Mouse (Mus musculus) left cerebral cortex, adult 2 months (tissue): ENCODE data around the gene Agap2. TPM values are rescaled to one million over a fixed set of nuclear protein-coding genes. Genes with fewer than 3 reads are reported as not detected.
"Not testable (repeated sequence)": the region's sequence is repeated elsewhere in the genome, so short reads cannot be mapped to it uniquely, and the experiment has no call there.

Experiments
- DNase-seq, 2 experiments: peaks; one replicate each; pipeline ENCODE4 v3.0.0; 2021 to 2022; ENCODE audit warnings: low spot score in 2 of 2, mixed read lengths in 1 of 2; ENCODE audit errors: extremely low spot score in 1 of 2
- H3K27ac ChIP-seq: fragments of 200-600 bp; 2 replicates; pipeline ENCODE4 v1.8.1; 2022
- H3K4me3 ChIP-seq: fragments of 200-600 bp; 2 replicates; pipeline ENCODE4 v1.8.1; 2022
- CTCF ChIP-seq: fragments of 200-600 bp; IDR thresholded peaks from 2 replicates; pipeline ENCODE4 v1.8.1; 2022; ENCODE audit warnings: antibody characterized with exemption, mild to moderate bottlenecking, moderate library complexity
- intact Hi-C: fragments of 180-260 bp; cut with DNase I; formaldehyde crosslinking; loops from one replicate; pipeline ENCODE4 v1.15.1; 2025
- total RNA-seq, 2 experiments: library from RNA; stranded (reverse); gene quantifications; 2 replicates each; pipeline ENCODE4 v1.2.3; 2021

The Agap2 gene
- total RNA-seq, 2 experiments from 2014 or later: 627 to 694 TPM

DNA sequence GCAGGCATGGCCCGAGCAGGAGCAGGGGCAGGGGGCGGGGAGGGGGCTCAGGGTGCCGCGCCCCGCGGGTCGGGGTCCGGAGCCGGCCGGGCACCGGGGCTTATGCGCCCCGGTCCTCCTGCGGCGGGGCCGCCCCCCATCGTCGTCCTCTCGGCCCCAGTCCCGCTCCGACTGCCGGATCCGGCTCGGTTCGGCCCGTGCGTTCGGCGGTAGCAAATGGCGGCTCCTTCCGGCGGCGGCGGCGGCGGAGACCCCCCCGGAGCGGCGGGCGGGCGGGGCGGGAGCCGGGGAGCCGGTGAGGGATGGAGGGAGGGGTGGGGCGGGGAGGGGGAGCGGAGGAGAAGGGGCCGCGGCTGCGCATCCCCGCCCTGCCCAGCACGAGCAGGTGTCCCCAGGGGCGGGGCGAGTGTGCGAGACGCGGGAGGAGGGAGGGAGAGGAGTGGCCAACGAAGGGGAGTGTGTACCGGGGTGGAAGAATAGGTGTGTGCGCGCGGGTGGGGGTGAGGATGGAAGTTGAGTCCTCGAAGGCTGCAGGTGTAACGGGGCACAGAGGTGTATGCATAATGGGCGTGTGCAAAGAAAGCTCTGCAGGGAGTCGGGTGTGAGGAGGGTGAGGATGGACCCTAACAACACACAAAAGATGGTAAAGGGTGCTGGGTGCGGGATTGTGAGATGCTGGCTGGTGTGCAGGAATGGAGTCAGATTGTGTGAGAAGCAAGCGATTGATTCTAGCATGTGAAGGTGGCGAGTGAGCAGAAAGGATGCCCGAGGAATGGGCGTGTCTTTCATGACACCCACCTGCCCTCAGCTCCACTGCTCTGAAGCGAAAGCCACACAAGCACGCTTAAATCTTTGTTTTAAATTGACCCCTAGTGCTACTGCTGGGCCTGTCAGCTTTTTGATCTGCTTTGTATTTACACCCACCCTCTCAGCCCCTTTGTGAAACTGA, 14.8 kb upstream of the Agap2 start, which contains the start of gene March9:
Gene March9 (minus strand): TSS at position 217 of the 949 bp plus-strand sequence.
- Histone ChIP-seq H3K4me3 (peak within 1 kb of the TSS; percentile 64), H3K27ac (peak within 1 kb of the TSS; percentile 70)
- TF ChIP-seq CTCF: no peak
- intact Hi-C loops: loop anchor here (5.0 kb wide), 1 partner anchor 562 kb away; the partner anchor contains the start of gene Lrp1
- DNase-seq: peak; percentile 69 to 82

GRCm38 (mm10) chr10:127061085-127061484, 14.0 kb upstream of the Agap2 start:
- no peak for DNase-seq
- Histone ChIP-seq H3K27ac (peak overlapping the region; percentile 70; the same call in 1 of the 2 replicates), H3K4me3 (no peak overlapping the region)

DNA sequence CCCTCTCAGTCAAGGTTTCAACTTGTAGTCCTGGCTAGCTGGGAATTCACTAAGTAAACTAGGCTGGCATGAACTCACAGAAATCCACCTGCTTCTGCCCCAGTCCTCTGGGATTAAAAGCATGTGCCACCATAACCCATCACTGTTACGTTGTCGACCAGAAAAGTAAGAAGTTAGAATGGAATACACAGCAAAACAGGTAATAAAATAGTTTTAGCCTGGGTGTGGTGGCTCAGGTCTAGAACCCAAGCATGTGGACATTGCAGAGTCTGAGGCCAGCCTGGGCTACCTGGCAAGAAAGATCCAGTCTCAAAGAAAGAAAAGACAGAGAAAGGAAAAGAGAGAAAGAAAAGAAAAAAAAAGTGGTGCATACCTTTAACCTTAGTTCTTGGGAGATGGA, 13.6 kb upstream of the Agap2 start:
- TF ChIP-seq CTCF: no peak
- intact Hi-C loops: loop anchor here (5.0 kb wide), 1 partner anchor 561 kb away; the partner anchor contains the start of gene Lrp1
- no peak for DNase-seq
- Histone ChIP-seq H3K4me3 (no peak overlapping the region), H3K27ac (no peak overlapping the region)

More at GRCm38 (mm10) chr10:127061085-127061484, 14.0 kb upstream of the Agap2 start:
- TF ChIP-seq CTCF: no peak
- intact Hi-C loops: loop anchor here (5.0 kb wide), 1 partner anchor 561 kb away; the partner anchor contains the start of gene Lrp1

DNA sequence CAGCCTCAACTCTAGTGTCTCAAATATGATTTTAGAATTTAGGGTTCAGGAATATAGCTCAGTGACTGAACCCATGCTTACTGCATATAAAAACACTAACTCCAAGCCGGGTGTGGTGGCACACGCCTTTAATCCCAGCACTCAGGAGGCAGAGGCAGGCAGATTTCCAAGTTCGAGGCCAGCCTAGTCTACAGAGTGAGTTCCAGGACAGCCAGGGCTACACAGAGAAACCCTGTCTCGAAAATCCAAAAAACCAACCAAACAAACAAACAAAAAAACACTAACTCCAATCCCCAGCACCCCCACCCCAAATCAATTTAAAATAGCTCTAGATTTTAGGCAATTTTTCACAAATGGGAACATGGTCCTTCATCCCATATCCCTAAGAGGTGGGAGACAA, 13.0 kb upstream of the Agap2 start:
- DNase-seq, H3K27ac ChIP-seq, H3K4me3 ChIP-seq: not testable (repeated sequence)
- intact Hi-C loops: loop anchor here (5.0 kb wide), 1 partner anchor 560 kb away; the partner anchor contains the start of gene Lrp1

DNA sequence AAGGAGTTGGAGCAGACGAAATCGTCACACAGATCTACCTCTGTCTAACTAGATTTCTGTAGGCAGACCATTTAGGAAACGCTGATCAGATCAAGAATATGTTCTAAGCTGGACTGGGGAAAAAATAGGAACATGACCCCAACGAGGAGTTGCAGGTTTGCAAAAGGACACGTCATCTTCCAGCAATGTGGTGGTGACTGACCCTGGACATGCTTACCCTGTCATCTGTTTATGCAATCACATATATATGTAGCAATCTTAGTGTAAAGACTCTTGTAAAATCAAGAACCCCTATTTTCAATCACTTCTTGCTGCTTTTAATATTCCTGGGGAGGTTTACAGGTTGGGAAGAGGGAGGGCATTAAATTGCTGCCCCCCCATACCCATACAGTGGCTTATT, 12.6 kb upstream of the Agap2 start:
- TF ChIP-seq CTCF: no peak
- intact Hi-C loops: loop anchor here (5.0 kb wide), 1 partner anchor 560 kb away; the partner anchor contains the start of gene Lrp1
- Histone ChIP-seq H3K4me3 (no peak overlapping the region), H3K27ac (peak overlapping the region; percentile 87)
- DNase-seq: no peak

- intact Hi-C loops: loop anchor here (5.0 kb wide), 1 partner anchor 559 kb away; the partner anchor contains the start of gene Lrp1
- Histone ChIP-seq H3K4me3 (peak within 1 kb of the TSS; percentile 82), H3K27ac (peak within 1 kb of the TSS; percentile 89)
- DNase-seq: peak; percentile 98 to 99
- TF ChIP-seq CTCF: no peak
Measured at GRCm38 (mm10) chr10:127063239-127063872, 11.7 kb upstream of the Agap2 start, which contains the start of gene Cdk4. TSS of gene Cdk4 (plus strand) at chr10:127063534.

GRCm38 (mm10) chr10:127063913-127064870, 10.9 kb upstream of the Agap2 start:
- peak overlapping the region; percentile 82 for H3K4me3 ChIP-seq
- TF ChIP-seq CTCF: no peak
- peak overlapping the region; percentile 89 for H3K27ac ChIP-seq
- intact Hi-C loops: loop anchor here (5.0 kb wide), 1 partner anchor 558 kb away; the partner anchor contains the start of gene Lrp1
- no peak for DNase-seq

GRCm38 (mm10) chr10:127065981-127066380, 9.1 kb upstream of the Agap2 start:
- Histone ChIP-seq H3K4me3 (no peak overlapping the region), H3K27ac (no peak overlapping the region)
- no peak for DNase-seq
- TF ChIP-seq CTCF: no peak
- intact Hi-C loops: no loop called here

DNA sequence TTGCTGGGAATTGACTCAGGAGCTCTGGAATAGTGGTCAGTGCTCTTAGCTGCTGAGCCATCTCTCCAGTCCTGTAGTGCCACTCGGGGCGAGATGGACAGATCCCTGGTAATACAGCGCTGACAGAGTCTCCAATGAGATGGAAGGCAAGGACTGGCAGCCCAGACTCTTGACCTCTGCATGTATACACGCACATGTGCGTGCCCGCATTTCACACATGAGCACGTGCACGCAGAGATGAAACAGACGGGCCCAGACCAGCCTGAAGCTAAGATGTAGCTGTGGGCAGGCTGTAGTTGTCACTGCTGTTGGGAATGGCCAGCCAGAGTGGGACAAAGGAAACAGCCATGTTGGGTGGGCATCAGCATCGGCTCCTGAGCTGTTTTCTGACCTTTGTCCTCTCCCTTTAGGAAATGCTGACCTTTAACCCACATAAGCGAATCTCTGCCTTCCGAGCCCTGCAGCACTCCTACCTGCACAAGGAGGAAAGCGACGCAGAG, 8.5 kb upstream of the Agap2 start:
- Histone ChIP-seq H3K4me3 (no peak overlapping the region), H3K27ac (no peak overlapping the region)
- intact Hi-C loops: no loop called here
- no peak for TF ChIP-seq CTCF
- DNase-seq: no peak

DNA sequence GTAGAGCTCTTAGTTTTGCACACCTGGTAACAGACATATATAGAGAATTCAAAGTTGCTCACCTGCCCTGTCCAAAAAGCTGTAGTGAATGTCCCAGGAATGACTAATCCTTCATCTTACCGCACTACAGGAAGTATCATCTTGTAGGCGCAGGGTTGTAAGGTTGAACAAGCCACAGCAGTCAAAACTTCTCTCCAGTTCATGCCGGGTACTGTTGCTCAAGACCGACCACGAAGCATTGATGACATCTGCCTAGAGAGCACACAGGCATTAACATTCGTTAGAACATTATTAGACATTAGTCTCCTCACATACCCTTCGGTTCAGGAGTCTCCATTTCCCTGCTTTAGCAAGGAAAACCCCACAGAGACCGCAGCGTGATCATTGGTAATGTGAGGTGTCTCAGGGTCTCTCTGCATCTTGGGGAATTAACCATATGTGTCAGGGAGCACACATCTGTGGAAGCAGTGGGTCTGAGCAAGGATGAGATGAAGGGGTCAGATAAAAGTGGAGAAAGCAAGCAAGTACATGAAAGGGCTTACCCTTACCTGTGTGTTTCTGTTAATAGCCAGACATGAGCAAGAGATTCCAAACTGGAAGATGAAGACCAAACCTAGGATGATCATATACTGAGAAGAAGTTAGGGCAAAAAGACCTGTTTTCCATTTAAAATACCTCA, 6.6 kb upstream of the Agap2 start:
- DNase-seq: no peak
- Histone ChIP-seq H3K27ac (no peak overlapping the region), H3K4me3 (no peak overlapping the region; the same call in 1 of the 2 replicates)
- TF ChIP-seq CTCF: no peak
- intact Hi-C loops: no loop called here
